Mouse (Mus musculus): Measurements from ENCODE around the gene Stard9. TPM values are rescaled to one million over a fixed set of nuclear protein-coding genes. Genes with fewer than 3 reads are reported as not detected.

The Stard9 gene
- 3.5 and 4.3 TPM in 2 replicates for polyA plus RNA-seq (2015; fragmentation: Nextera tagmentation; extraction: Ambion mirVana)

GRCm38 (mm10) chr2:120628886-120629735, at the start of gene Stard9:
TSS of gene Stard9 (plus strand) at chr2:120629121.
- ATAC-seq = peak; percentile 100
- Histone ChIP-seq H3K27ac (ENCODE audit: low read length) (peak within 1 kb of the TSS; percentile 65), H3K4me3 (ENCODE audit: low read depth, low read length) (peak within 1 kb of the TSS; percentile 68), H3K4me1 (ENCODE audit: control insufficient read depth, insufficient read depth, low read length) (peaks cover 11% of the 10 kb centered on the region; the same call in 1 of the 2 replicates), H3K9ac (ENCODE audit: low read depth, low read length) (peak within 1 kb of the TSS; percentile 78), H3K4me2 (ENCODE audit: low read length) (peak within 1 kb of the TSS; percentile 83), H3K27me3 (ENCODE audit: control insufficient read depth, insufficient read depth, low read depth, low read length) (no peaks in the 10 kb centered on the region), H3K36me3 (ENCODE audit: control insufficient read depth, insufficient read depth, low read length) (no peaks in the 10 kb centered on the region), H3K9me3 (replicated peaks; ENCODE audit: control insufficient read depth, low read length, poor library complexity, severe bottlenecking) (no peaks in the 10 kb centered on the region)
- WGBS = 1% methylated on average over 36 of the region's 36 CpGs

- no peak for ATAC-seq
- no peak overlapping the region for H3K27ac ChIP-seq (ENCODE audit: low read length)
- H3K9ac ChIP-seq (ENCODE audit: low read depth, low read length) = no peak overlapping the region
- H3K4me2 ChIP-seq (ENCODE audit: low read length) = no peak overlapping the region
- H3K9me3 ChIP-seq (replicated peaks; ENCODE audit: control insufficient read depth, low read length, poor library complexity, severe bottlenecking) = no peaks in the 10 kb centered on the region
- peaks cover 11% of the 10 kb centered on the region for H3K36me3 ChIP-seq (ENCODE audit: control insufficient read depth, insufficient read depth, low read length)
- no peak overlapping the region for H3K4me3 ChIP-seq (ENCODE audit: low read depth, low read length)
- no peaks in the 10 kb centered on the region for H3K27me3 ChIP-seq (ENCODE audit: control insufficient read depth, insufficient read depth, low read depth, low read length)
- WGBS = 85% methylated on average over 5 of the region's 5 CpGs
- no peaks in the 10 kb centered on the region for H3K4me1 ChIP-seq (ENCODE audit: control insufficient read depth, insufficient read depth, low read length)
Observed at GRCm38 (mm10) chr2:120589759-120590158, 39.2 kb upstream of the Stard9 start.

DNA sequence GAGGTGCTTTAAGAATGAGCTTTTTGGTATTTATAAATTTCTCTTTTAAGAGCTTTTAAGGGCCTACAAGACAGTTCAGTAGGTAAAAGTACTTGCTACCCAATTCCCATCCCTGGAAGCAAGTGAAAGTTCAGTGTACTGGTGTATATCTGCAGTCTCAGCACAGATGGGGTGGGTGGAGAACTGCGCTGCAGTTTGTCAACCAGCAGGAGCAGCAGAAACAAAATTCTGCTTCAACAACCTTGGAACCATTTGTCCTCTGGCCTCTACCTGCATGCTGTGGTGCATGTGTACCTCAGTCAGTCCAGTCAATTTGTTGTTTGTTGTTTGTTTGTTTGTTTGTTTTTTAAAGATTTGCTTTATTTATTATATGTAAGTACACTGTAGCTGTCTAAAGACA, 36.7 kb upstream of the Stard9 start:
- no peak overlapping the region for H3K27ac ChIP-seq (ENCODE audit: low read length)
- no peak for ATAC-seq
- no peaks in the 10 kb centered on the region for H3K27me3 ChIP-seq (ENCODE audit: control insufficient read depth, insufficient read depth, low read depth, low read length)
- H3K4me1 ChIP-seq (ENCODE audit: control insufficient read depth, insufficient read depth, low read length) = no peaks in the 10 kb centered on the region
- no peak overlapping the region for H3K4me2 ChIP-seq (ENCODE audit: low read length)
- no peak overlapping the region for H3K9ac ChIP-seq (ENCODE audit: low read depth, low read length)
- WGBS = 100% methylated on average over 1 of the region's 1 CpGs
- H3K9me3 ChIP-seq (replicated peaks; ENCODE audit: control insufficient read depth, low read length, poor library complexity, severe bottlenecking) = no peaks in the 10 kb centered on the region
- peaks cover 19% of the 10 kb centered on the region for H3K36me3 ChIP-seq (ENCODE audit: control insufficient read depth, insufficient read depth, low read length)
- H3K4me3 ChIP-seq (ENCODE audit: low read depth, low read length) = no peak overlapping the region

- ATAC-seq = no peak
- no peak overlapping the region for H3K9ac ChIP-seq (ENCODE audit: low read depth, low read length)
- no peak overlapping the region for H3K27ac ChIP-seq (ENCODE audit: low read length)
- no peak overlapping the region for H3K4me3 ChIP-seq (ENCODE audit: low read depth, low read length)
- no peaks in the 10 kb centered on the region for H3K4me1 ChIP-seq (ENCODE audit: control insufficient read depth, insufficient read depth, low read length)
- peaks cover 39% of the 10 kb centered on the region for H3K36me3 ChIP-seq (ENCODE audit: control insufficient read depth, insufficient read depth, low read length)
- H3K27me3 ChIP-seq (ENCODE audit: control insufficient read depth, insufficient read depth, low read depth, low read length) = no peaks in the 10 kb centered on the region
- no peak overlapping the region for H3K4me2 ChIP-seq (ENCODE audit: low read length)
- WGBS = 97% methylated on average over 2 of the region's 2 CpGs
- H3K9me3 ChIP-seq (replicated peaks; ENCODE audit: control insufficient read depth, low read length, poor library complexity, severe bottlenecking) = no peaks in the 10 kb centered on the region
Observed at GRCm38 (mm10) chr2:120597734-120598133, 31.2 kb upstream of the Stard9 start.

DNA sequence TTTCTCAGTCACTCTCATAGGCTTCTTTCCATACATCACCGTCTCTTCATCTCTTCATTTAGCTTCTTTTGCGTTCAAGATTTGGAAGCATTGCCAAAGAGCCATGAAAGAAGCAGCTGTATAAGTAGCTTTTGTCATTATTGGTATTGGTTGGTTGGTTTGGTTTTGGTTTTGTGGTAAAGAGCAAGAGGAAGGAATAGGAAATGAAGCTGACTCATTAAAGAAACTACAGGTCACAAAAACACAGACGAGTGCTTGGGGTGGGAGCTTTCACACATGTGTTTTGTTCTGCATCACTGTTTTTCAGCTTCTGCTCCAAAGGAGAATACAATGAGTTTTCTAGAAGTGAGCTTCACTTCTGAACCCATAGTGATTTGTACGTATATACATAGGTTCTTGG, 29.4 kb upstream of the Stard9 start:
- H3K9me3 ChIP-seq (replicated peaks; ENCODE audit: control insufficient read depth, low read length, poor library complexity, severe bottlenecking) = no peaks in the 10 kb centered on the region
- no peak for ATAC-seq
- no peak overlapping the region for H3K4me3 ChIP-seq (ENCODE audit: low read depth, low read length)
- H3K36me3 ChIP-seq (ENCODE audit: control insufficient read depth, insufficient read depth, low read length) = peaks cover 35% of the 10 kb centered on the region
- no peak overlapping the region for H3K4me2 ChIP-seq (ENCODE audit: low read length)
- no peak overlapping the region for H3K27ac ChIP-seq (ENCODE audit: low read length)
- no peak overlapping the region for H3K9ac ChIP-seq (ENCODE audit: low read depth, low read length)
- no peaks in the 10 kb centered on the region for H3K27me3 ChIP-seq (ENCODE audit: control insufficient read depth, insufficient read depth, low read depth, low read length)
- 92% methylated on average over 4 of the region's 4 CpGs for WGBS
- H3K4me1 ChIP-seq (ENCODE audit: control insufficient read depth, insufficient read depth, low read length) = no peaks in the 10 kb centered on the region

DNA sequence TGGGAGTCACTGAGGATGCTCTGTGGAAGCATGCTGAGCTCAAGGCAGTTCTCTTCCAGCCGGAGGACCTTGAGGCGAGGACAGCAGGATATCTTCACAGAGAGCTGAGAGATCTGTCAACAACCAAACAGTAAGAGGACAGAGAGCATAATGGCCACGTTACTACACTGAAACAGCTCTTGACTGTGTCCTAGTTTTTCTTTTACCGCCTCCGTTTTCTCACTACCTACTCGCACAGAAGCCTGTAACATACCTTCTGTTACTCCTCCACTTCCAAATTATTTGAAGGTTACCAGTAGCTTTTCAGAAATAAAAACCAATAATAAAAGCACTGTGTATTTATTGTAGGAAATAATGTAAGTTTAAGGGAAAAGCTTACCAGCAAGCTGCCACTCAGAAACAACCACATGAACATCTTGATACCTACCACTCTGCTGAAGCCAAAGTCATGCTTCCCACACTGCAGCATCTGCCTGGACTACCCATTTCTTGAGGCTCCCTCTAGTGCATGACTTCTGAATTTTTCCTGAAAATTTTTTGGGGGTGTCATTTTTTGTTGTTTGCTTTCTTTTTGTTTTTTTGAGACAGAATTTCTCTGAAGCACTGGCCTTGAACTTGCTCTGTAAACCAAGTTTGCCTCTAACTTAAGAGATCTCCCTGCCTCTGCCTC, 22.8 kb upstream of the Stard9 start:
- Histone ChIP-seq H3K27me3 (ENCODE audit: control insufficient read depth, insufficient read depth, low read depth, low read length) (no peaks in the 10 kb centered on the region), H3K9me3 (replicated peaks; ENCODE audit: control insufficient read depth, low read length, poor library complexity, severe bottlenecking) (no peaks in the 10 kb centered on the region), H3K36me3 (ENCODE audit: control insufficient read depth, insufficient read depth, low read length) (no peaks in the 10 kb centered on the region), H3K4me3 (ENCODE audit: low read depth, low read length) (no peak overlapping the region), H3K4me2 (ENCODE audit: low read length) (no peak overlapping the region), H3K4me1 (ENCODE audit: control insufficient read depth, insufficient read depth, low read length) (peaks cover 24% of the 10 kb centered on the region), H3K9ac (ENCODE audit: low read depth, low read length) (no peak overlapping the region), H3K27ac (ENCODE audit: low read length) (no peak overlapping the region)
- 89% methylated on average over 6 of the region's 6 CpGs for WGBS
- ATAC-seq = no peak

- ATAC-seq = peak; percentile 97
- Histone ChIP-seq H3K4me3 (ENCODE audit: low read depth, low read length) (peak within 1 kb of the TSS; percentile 87), H3K9me3 (replicated peaks; ENCODE audit: control insufficient read depth, low read length, poor library complexity, severe bottlenecking) (no peaks in the 10 kb centered on the region), H3K4me1 (ENCODE audit: control insufficient read depth, insufficient read depth, low read length) (peaks cover 24% of the 10 kb centered on the region), H3K36me3 (ENCODE audit: control insufficient read depth, insufficient read depth, low read length) (peaks cover under 1% of the 10 kb centered on the region; the same call in 1 of the 2 replicates), H3K9ac (ENCODE audit: low read depth, low read length) (peak within 1 kb of the TSS; percentile 90), H3K4me2 (ENCODE audit: low read length) (peak within 1 kb of the TSS; percentile 83), H3K27me3 (ENCODE audit: control insufficient read depth, insufficient read depth, low read depth, low read length) (no peaks in the 10 kb centered on the region), H3K27ac (ENCODE audit: low read length) (peak within 1 kb of the TSS; percentile 91)
- WGBS = under 1% methylated on average over 52 of the region's 52 CpGs
Observed at GRCm38 (mm10) chr2:120608830-120609723, 19.8 kb upstream of the Stard9 start, which contains the start of the genes Haus2 and Lrrc57. TSS of gene Haus2 (plus strand) at chr2:120609383. TSS of gene Lrrc57 (minus strand) at chr2:120609520.

- no peak overlapping the region for H3K4me2 ChIP-seq (ENCODE audit: low read length)
- 90% methylated on average over 5 of the region's 5 CpGs for WGBS
- ATAC-seq = no peak
- no peak overlapping the region for H3K4me3 ChIP-seq (ENCODE audit: low read depth, low read length)
- H3K36me3 ChIP-seq (ENCODE audit: control insufficient read depth, insufficient read depth, low read length) = peaks cover 19% of the 10 kb centered on the region
- H3K27ac ChIP-seq (ENCODE audit: low read length) = no peak overlapping the region
- H3K27me3 ChIP-seq (ENCODE audit: control insufficient read depth, insufficient read depth, low read depth, low read length) = no peaks in the 10 kb centered on the region
- H3K4me1 ChIP-seq (ENCODE audit: control insufficient read depth, insufficient read depth, low read length) = no peaks in the 10 kb centered on the region
- no peaks in the 10 kb centered on the region for H3K9me3 ChIP-seq (replicated peaks; ENCODE audit: control insufficient read depth, low read length, poor library complexity, severe bottlenecking)
- no peak overlapping the region for H3K9ac ChIP-seq (ENCODE audit: low read depth, low read length)
Observed at GRCm38 (mm10) chr2:120616279-120617163, 12.4 kb upstream of the Stard9 start.
